ENCODE assay signal across 10 mouse cellular contexts in genomic region chr7:144038741-144039140, GRCm38 (mm10). TPM values are rescaled to one million over a fixed set of nuclear protein-coding genes. Genes with fewer than 3 reads are reported as not detected.
DNase-seq lines count a peak whose midpoint lies in the region; ATAC-seq and TF ChIP-seq lines count a peak whose summit lies in the region.
"Had no signal": no experiment of that assay in that cellular context is flagged by ENCODE, and none has a peak within 500 bp of the region (broad histone marks: within the 10 kb centered on the region; RNA-seq: fewer than 3 reads in every experiment).

No protein-coding gene starts in this region.

- H3K27me3 ChIP-seq in intestine, embryonic 15.5 days (replicated peaks), result no peaks in the 10 kb centered on the region
- H3K27me3 ChIP-seq in intestine, embryonic 16.5 days (replicated peaks; ENCODE audit: control insufficient read depth, insufficient read depth, low read length), result no peaks in the 10 kb centered on the region
- no peaks in the 10 kb centered on the region for H3K27me3 ChIP-seq in forebrain, embryonic 12.5 days
- H3K27me3 ChIP-seq in midbrain, embryonic 13.5 days, result 0 out of 2 replicates have a peak, but pooled peaks cover 3% of the 10 kb centered on the region
- no peaks in the 10 kb centered on the region for H3K27me3 ChIP-seq in limb, embryonic 10.5 days (ENCODE audit: low read depth, poor library complexity, severe bottlenecking)
- H3K27me3 ChIP-seq: limb, embryonic 12.5 days; stomach, embryonic 15.5 days had no signal

- TF ChIP-seq CTCF in brain, embryonic 14.5 days (IDR thresholded peaks at IDR 0.05; ENCODE audit: borderline replicate concordance, extremely low read depth, insufficient read depth, insufficient read length), result no peak

- no peak for TF ChIP-seq POLR2A in brain, embryonic 14.5 days (IDR thresholded peaks at IDR 0.05; ENCODE audit: borderline replicate concordance, extremely low read depth, insufficient read depth, insufficient read length, poor library complexity, severe bottlenecking)

- peak; percentile 69 for DNase-seq in brain, embryonic 14.5 days (ENCODE audit: low read depth)
- no peak for DNase-seq in adrenal gland, postnatal 10 days
- DNase-seq in limb, embryonic 10.5 days (ENCODE audit: low spot score), result no peak
- DNase-seq: gastrocnemius, postnatal 36 days had no signal

- no peaks in the 10 kb centered on the region for H3K9me3 ChIP-seq in intestine, embryonic 15.5 days
- no peaks in the 10 kb centered on the region for H3K9me3 ChIP-seq in intestine, embryonic 16.5 days (ENCODE audit: control insufficient read depth, low read length)
- H3K9me3 ChIP-seq in forebrain, embryonic 12.5 days, result no peaks in the 10 kb centered on the region
- H3K9me3 ChIP-seq in midbrain, embryonic 13.5 days, result no peaks in the 10 kb centered on the region
- H3K9me3 ChIP-seq in limb, embryonic 10.5 days (replicated peaks), result no peaks in the 10 kb centered on the region
- H3K9me3 ChIP-seq: limb, embryonic 12.5 days; stomach, embryonic 15.5 days had no signal

- no peak for ATAC-seq in intestine, embryonic 15.5 days
- no peak for ATAC-seq in intestine, embryonic 16.5 days
- ATAC-seq in forebrain, embryonic 12.5 days (ENCODE audit: low FRiP score), result peak; percentile 56; the same call in 1 of the 2 replicates
- ATAC-seq in midbrain, embryonic 13.5 days, result peak; percentile 50; the same call in 1 of the 2 replicates

- WGBS in intestine, embryonic 15.5 days, result 71% methylated on average over 8 of the region's 8 CpGs
- 78% methylated on average over 8 of the region's 8 CpGs for WGBS in intestine, embryonic 16.5 days
- 68% methylated on average over 8 of the region's 8 CpGs for WGBS in forebrain, embryonic 12.5 days
- 75% methylated on average over 8 of the region's 8 CpGs for WGBS in midbrain, embryonic 13.5 days
- WGBS in limb, embryonic 10.5 days, result 82% methylated on average over 8 of the region's 8 CpGs

- peaks cover 8% of the 10 kb centered on the region; the same call in 1 of the 2 replicates for H3K4me1 ChIP-seq in intestine, embryonic 15.5 days (replicated peaks)
- peaks cover 11% of the 10 kb centered on the region; the same call in 1 of the 2 replicates for H3K4me1 ChIP-seq in intestine, embryonic 16.5 days (ENCODE audit: control insufficient read depth, insufficient read depth, low read length)
- peaks cover 21% of the 10 kb centered on the region for H3K4me1 ChIP-seq in forebrain, embryonic 12.5 days
- H3K4me1 ChIP-seq in midbrain, embryonic 13.5 days (replicated peaks), result peaks cover 25% of the 10 kb centered on the region
- H3K4me1 ChIP-seq in limb, embryonic 10.5 days, result 0 out of 2 replicates have a peak, but pooled peaks cover 2% of the 10 kb centered on the region
- H3K4me1 ChIP-seq: limb, embryonic 12.5 days had no signal

- H3K4me2 ChIP-seq in intestine, embryonic 15.5 days (replicated peaks), result no peak overlapping the region
- no peak overlapping the region for H3K4me2 ChIP-seq in intestine, embryonic 16.5 days (ENCODE audit: low read depth, low read length)
- H3K4me2 ChIP-seq in forebrain, embryonic 12.5 days, result 0 out of 2 replicates have a peak overlapping the region, but pooled peaks have one; percentile 17
- no peak overlapping the region for H3K4me2 ChIP-seq in midbrain, embryonic 13.5 days (replicated peaks)
- H3K4me2 ChIP-seq: limb, embryonic 12.5 days; stomach, embryonic 15.5 days had no signal

- H3K36me3 ChIP-seq in intestine, embryonic 15.5 days, result no peaks in the 10 kb centered on the region
- no peaks in the 10 kb centered on the region for H3K36me3 ChIP-seq in intestine, embryonic 16.5 days (ENCODE audit: control insufficient read depth, insufficient read depth, low read length)
- H3K36me3 ChIP-seq in forebrain, embryonic 12.5 days (replicated peaks), result no peaks in the 10 kb centered on the region
- H3K36me3 ChIP-seq in midbrain, embryonic 13.5 days, result no peaks in the 10 kb centered on the region
- no peaks in the 10 kb centered on the region for H3K36me3 ChIP-seq in limb, embryonic 10.5 days
- H3K36me3 ChIP-seq: limb, embryonic 12.5 days; stomach, embryonic 15.5 days had no signal

- H3K9ac ChIP-seq in intestine, embryonic 15.5 days, result no peak overlapping the region
- no peak overlapping the region for H3K9ac ChIP-seq in intestine, embryonic 16.5 days (ENCODE audit: low read depth, low read length)
- H3K9ac ChIP-seq in forebrain, embryonic 12.5 days, result no peak overlapping the region
- H3K9ac ChIP-seq in midbrain, embryonic 13.5 days (replicated peaks), result no peak overlapping the region
- H3K9ac ChIP-seq: limb, embryonic 12.5 days; stomach, embryonic 15.5 days had no signal

- H3K4me3 ChIP-seq in intestine, embryonic 15.5 days (replicated peaks), result no peak overlapping the region
- no peak overlapping the region for H3K4me3 ChIP-seq in intestine, embryonic 16.5 days (ENCODE audit: low read length)
- no peak overlapping the region for H3K4me3 ChIP-seq in forebrain, embryonic 12.5 days (replicated peaks)
- no peak overlapping the region for H3K4me3 ChIP-seq in midbrain, embryonic 13.5 days (replicated peaks)
- no peak overlapping the region for H3K4me3 ChIP-seq in limb, embryonic 10.5 days
- H3K4me3 ChIP-seq: limb, embryonic 12.5 days; stomach, embryonic 15.5 days had no signal

- 0 out of 2 replicates have a peak overlapping the region, but pooled peaks have one; percentile 13 for H3K27ac ChIP-seq in intestine, embryonic 15.5 days
- H3K27ac ChIP-seq in intestine, embryonic 16.5 days (ENCODE audit: low read length), result no peak overlapping the region
- H3K27ac ChIP-seq in forebrain, embryonic 12.5 days, result peak overlapping the region; percentile 86
- peak overlapping the region; percentile 79 for H3K27ac ChIP-seq in midbrain, embryonic 13.5 days
- no peak overlapping the region for H3K27ac ChIP-seq in limb, embryonic 10.5 days
- H3K27ac ChIP-seq: limb, embryonic 12.5 days had no signal

RNA-seq across cellular contexts. Expression of gene Shank2, which starts 37.0 kb away (rescaled TPM):
- polyA plus RNA-seq in intestine, embryonic 15.5 days (2015; fragmentation: Nextera tagmentation; extraction: Ambion mirVana), result 0.99 and 1.1 TPM in 2 replicates
- polyA plus RNA-seq in intestine, embryonic 16.5 days (2015; fragmentation: Nextera tagmentation; extraction: Ambion mirVana), result 1.0 and 1.2 TPM in 2 replicates
- 18.8 and 32.5 TPM in 2 replicates for polyA plus RNA-seq in brain, embryonic 14.5 days (2012; rRNA removed)
- 2.8 and 3.0 TPM in 2 replicates for polyA plus RNA-seq in forebrain, embryonic 12.5 days (2016; fragmentation: Nextera tagmentation; extraction: Ambion mirVana)
- polyA plus RNA-seq in midbrain, embryonic 13.5 days (2015; fragmentation: Nextera tagmentation; extraction: Ambion mirVana), result 5.8 and 6.3 TPM in 2 replicates
- total RNA-seq in adrenal gland, postnatal 10 days (2021), result 1 to 10 TPM; 3.6 to 6.5 TPM
- 0.39 and 0.44 TPM in 2 replicates for polyA plus RNA-seq in limb, embryonic 10.5 days (2016; fragmentation: Nextera tagmentation; extraction: Ambion mirVana)

Comparison
In these comparisons a context has a peak if more than half of its experiments do, and no peak if none do; other contexts are left out.
1. H3K27ac ChIP-seq: peak in intestine, embryonic 15.5 days (single experiment), forebrain, embryonic 12.5 days (single experiment) and midbrain, embryonic 13.5 days (single experiment); none in intestine, embryonic 16.5 days (single experiment) and limb, embryonic 10.5 days (single experiment).
2. ATAC-seq: peak in forebrain, embryonic 12.5 days (single experiment) and midbrain, embryonic 13.5 days (single experiment); none in intestine, embryonic 15.5 days (single experiment) and intestine, embryonic 16.5 days (single experiment).